Mouse (Mus musculus) small intestine, adult 2 months (tissue): Measurements from ENCODE around the gene Chrna4. TPM values are rescaled to one million over a fixed set of nuclear protein-coding genes. Genes with fewer than 3 reads are reported as not detected.

Experiments
- H3K27ac ChIP-seq: fragments of 200-500 bp; 2 replicates; pipeline ENCODE4 v1.5.1; 2012; ENCODE audit warnings: low read depth, low read length, control low read depth, inconsistent platforms; ENCODE audit not compliant: insufficient read depth
- H3K27me3 ChIP-seq: fragments of 200-500 bp; 2 replicates; pipeline ENCODE4 v1.6.1; 2012; ENCODE audit warnings: mild to moderate bottlenecking, moderate library complexity, low read length, inconsistent platforms; ENCODE audit not compliant: control insufficient read depth, insufficient read depth
- H3K36me3 ChIP-seq: fragments of 200-500 bp; 2 replicates; pipeline ENCODE4 v1.6.1; 2012; ENCODE audit warnings: mild to moderate bottlenecking, low read length, control low read depth, inconsistent platforms; ENCODE audit not compliant: control insufficient read depth, insufficient read depth
- H3K4me1 ChIP-seq: fragments of 200-500 bp; 2 replicates; pipeline ENCODE4 v1.6.1; 2012; ENCODE audit warnings: low read length, inconsistent platforms, mixed read lengths; ENCODE audit not compliant: control insufficient read depth, insufficient read depth, insufficient read length
- H3K4me3 ChIP-seq: fragments of 200-500 bp; 2 replicates; pipeline ENCODE4 v1.5.1; 2012; ENCODE audit warnings: low read depth, mild to moderate bottlenecking, control low read depth, inconsistent platforms, low read length, moderate library complexity
- CTCF ChIP-seq: fragments of 200-500 bp; IDR thresholded peaks from 2 replicates; pipeline ENCODE4 v1.5.1; 2012; ENCODE audit warnings: low read depth, mild to moderate bottlenecking, control low read depth, inconsistent platforms, low read length, moderate library complexity, mixed read lengths; ENCODE audit not compliant: insufficient replicate concordance, insufficient read length; ENCODE audit errors: extremely low read depth
- POLR2A ChIP-seq: fragments of 200-500 bp; IDR thresholded peaks from 2 replicates; pipeline ENCODE4 v1.6.1; 2012; ENCODE audit warnings: low read depth, mild to moderate bottlenecking, control low read depth, inconsistent platforms, low read length, moderate library complexity
- WGBS: fragments of 180-500 bp; shearing (Covaris S2); methylation state at CpG from one replicate; pipeline ENCODE4 v1.1.7; 2018; 5-methylcytosine and 5-hydroxymethylcytosine counted together
- polyA plus RNA-seq: library from polyadenylated mRNA; depleted of rRNA; stranded (reverse); fragments of >200 nt; gene quantifications from 2 replicates; pipeline ENCODE4 v1.2.3, GENCODE M21; 2012

Chrna4 gene
- polyA plus RNA-seq, 1 experiment = 0.04 TPM

DNA sequence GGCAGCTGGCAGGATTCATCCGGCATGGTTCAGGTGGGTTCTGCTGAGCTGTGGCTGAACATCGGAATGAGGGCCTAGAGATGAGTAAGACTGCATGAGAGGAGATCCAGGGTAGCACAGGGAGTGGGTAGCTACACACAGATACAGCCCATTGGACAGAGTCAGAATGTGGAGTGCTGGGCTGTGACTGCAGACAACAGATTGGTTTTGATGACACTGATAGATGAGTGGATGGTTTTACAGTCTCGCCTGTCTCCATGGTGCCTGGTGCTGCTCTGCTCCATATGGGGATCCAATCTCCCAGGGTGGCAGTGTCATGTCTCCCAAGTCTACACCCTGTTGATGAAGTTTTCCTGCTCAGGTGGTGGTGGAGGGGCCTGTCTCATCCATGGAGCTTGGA lies 46.4 kb downstream of the Chrna4 start:
- whole genome bisulfite sequencing = 69% methylated on average over 3 of the region's 3 CpGs
- Histone ChIP-seq H3K27ac (no peak overlapping the region), H3K4me1 (no peaks in the 10 kb centered on the region), H3K4me3 (no peak overlapping the region), H3K27me3 (no peaks in the 10 kb centered on the region), H3K36me3 (no peaks in the 10 kb centered on the region)
- TF ChIP-seq POLR2A = no peak
- no peak for TF ChIP-seq CTCF

GRCm38 (mm10) chr2:180996436-180996835 lies 46.9 kb downstream of the Chrna4 start:
- peak; percentile 75; the same call in 1 of the 2 replicates for TF ChIP-seq CTCF
- no peak for TF ChIP-seq POLR2A
- 10% methylated on average over 5 of the region's 5 CpGs for WGBS
- no peaks in the 10 kb centered on the region for H3K4me1 ChIP-seq

DNA sequence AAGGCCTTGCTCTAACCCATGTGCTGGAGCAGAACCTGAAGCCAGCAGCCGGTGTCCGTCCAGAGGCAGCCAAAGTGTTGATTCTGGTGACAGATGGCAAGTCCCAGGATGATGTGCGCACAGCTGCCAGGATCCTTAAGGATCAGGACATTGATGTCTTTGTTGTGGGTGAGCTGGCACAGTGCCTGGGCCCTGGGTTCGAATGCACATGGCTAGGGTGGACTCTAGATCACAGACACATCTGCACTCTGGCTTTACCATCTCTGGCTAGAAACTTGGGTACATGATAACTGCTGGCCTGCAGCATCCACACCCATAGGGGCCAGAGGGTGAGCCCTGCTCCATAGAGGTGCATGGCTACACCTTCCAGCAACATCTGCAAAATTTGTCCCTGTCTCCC lies 47.9 kb downstream of the Chrna4 start:
- no peak overlapping the region for H3K4me3 ChIP-seq

More at GRCm38 (mm10) chr2:180996436-180996835, 46.9 kb downstream of the Chrna4 start:
- no peaks in the 10 kb centered on the region for H3K36me3 ChIP-seq
- H3K4me3 ChIP-seq = no peak overlapping the region
- no peaks in the 10 kb centered on the region for H3K27me3 ChIP-seq
- H3K27ac ChIP-seq = no peak overlapping the region

DNA sequence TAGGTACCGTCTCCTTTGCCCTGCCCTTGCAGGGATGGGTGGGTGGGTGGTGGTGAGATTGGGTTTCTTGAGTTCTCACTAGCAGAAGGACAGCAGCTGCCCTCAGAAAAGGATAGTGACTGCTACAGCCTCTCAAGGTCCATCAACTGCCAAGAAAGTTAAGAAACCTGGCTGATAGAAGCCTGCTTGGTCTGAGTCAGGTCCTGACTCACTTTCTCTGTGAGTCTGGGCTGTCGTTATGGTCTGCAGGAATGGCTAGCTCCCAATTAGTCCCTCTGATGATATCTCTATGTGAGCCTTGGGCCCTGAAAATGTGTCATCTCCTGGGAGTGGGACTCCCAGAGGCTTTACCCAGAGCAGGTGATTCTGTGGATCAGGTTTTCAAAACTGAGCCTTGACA lies 49.0 kb downstream of the Chrna4 start:
- Histone ChIP-seq H3K27me3 (no peaks in the 10 kb centered on the region), H3K4me3 (no peak overlapping the region), H3K36me3 (no peaks in the 10 kb centered on the region), H3K27ac (no peak overlapping the region), H3K4me1 (no peaks in the 10 kb centered on the region)
- WGBS = 64% methylated on average over 2 of the region's 2 CpGs
- no peak for TF ChIP-seq CTCF
- TF ChIP-seq POLR2A = no peak

More for the DNA sequence above, 47.9 kb downstream of the Chrna4 start:
- no peaks in the 10 kb centered on the region for H3K27me3 ChIP-seq
- WGBS = 76% methylated on average over 4 of the region's 4 CpGs
- H3K36me3 ChIP-seq = no peaks in the 10 kb centered on the region
- no peak overlapping the region for H3K27ac ChIP-seq
- no peaks in the 10 kb centered on the region for H3K4me1 ChIP-seq
- TF ChIP-seq CTCF (no peak), POLR2A (no peak)

GRCm38 (mm10) chr2:180990347-180990746 lies 53.0 kb downstream of the Chrna4 start:
- Histone ChIP-seq H3K27me3 (no peaks in the 10 kb centered on the region), H3K27ac (no peak overlapping the region), H3K4me1 (no peaks in the 10 kb centered on the region), H3K4me3 (no peak overlapping the region), H3K36me3 (no peaks in the 10 kb centered on the region)
- WGBS = 69% methylated on average over 4 of the region's 4 CpGs
- TF ChIP-seq POLR2A (no peak), CTCF (no peak)

DNA sequence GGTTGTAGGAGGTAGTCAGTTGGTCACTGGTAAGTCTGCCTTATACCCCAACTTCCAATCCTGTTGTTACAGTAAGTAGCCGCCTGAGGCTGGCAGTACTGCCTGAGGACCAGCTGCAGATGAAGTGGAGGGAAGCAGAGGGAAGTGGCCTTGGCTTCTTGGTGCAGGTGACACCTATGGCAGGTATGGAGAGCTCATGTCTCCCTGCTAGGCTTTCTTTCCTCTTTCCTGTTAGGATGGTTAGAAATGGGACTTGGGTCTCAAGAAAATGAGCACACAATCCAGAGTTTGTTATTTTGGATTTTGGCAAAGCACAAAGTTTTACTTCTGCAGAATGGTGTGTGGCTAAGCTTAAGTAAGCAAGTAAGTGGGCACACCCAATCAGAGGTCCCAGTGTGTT lies 54.4 kb downstream of the Chrna4 start:
- no peaks in the 10 kb centered on the region for H3K4me1 ChIP-seq
- WGBS = 68% methylated on average over 1 of the region's 1 CpGs
- no peak for TF ChIP-seq CTCF

DNA sequence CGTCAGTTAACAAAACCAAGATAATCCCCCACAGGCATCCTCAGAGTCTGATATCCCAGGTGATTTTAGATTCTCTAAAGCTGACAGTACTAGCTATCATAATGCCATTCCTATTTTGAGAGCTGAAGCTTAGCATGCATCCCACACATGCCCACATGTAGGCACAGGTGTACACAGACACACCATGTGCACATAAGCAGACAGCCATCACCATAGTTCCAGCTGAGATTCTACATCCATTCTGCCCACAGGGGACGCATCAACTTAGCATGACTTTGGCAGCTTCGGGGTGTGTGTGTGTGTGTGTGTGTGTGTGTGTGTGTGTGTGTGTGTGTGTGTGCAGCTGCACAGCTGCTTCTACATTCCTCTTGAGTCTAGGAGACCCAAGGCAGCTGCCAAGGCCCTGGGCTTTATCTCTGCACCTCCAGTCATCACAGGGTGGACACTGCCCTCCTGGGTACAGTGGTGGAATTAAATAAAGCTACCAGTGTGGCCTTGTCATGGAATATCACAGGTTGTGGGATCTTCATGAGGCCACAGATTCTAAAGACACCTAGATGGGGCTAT lies 54.9 kb downstream of the Chrna4 start:
- Histone ChIP-seq H3K4me3 (no peak overlapping the region), H3K27ac (no peak overlapping the region), H3K4me1 (no peaks in the 10 kb centered on the region), H3K27me3 (no peaks in the 10 kb centered on the region), H3K36me3 (no peaks in the 10 kb centered on the region)
- TF ChIP-seq CTCF (no peak), POLR2A (no peak)
- 55% methylated on average over 3 of the region's 3 CpGs for WGBS

More for the DNA sequence above, 54.4 kb downstream of the Chrna4 start:
- no peaks in the 10 kb centered on the region for H3K27me3 ChIP-seq
- no peak overlapping the region for H3K27ac ChIP-seq
- H3K36me3 ChIP-seq = no peaks in the 10 kb centered on the region
- no peak overlapping the region for H3K4me3 ChIP-seq
